1 mouse cellular context compared by ENCODE assay signal in genomic region chr6:54934313-54934712, GRCm38 (mm10).
TF ChIP-seq lines count a peak whose summit lies in the region.

No protein-coding gene starts in this region.

TF ChIP-seq in MEL, 35 proteins besides CTCF, POLR2A, EP300 and RAD21:
- TF ChIP-seq ELF1 (IDR thresholded peaks at IDR 0.05; ENCODE audit: low read depth, low read length), result no peak
- TF ChIP-seq ZNF384 (IDR thresholded peaks at IDR 0.05; ENCODE audit: low read depth, low read length), result no peak
- TF ChIP-seq NELFE (IDR thresholded peaks at IDR 0.05; ENCODE audit: low read depth, low read length), result no peak
